Mouse (Mus musculus) cerebral cortex, adult 2 months (tissue): ENCODE results near the gene Scd3.

ENCODE experiments used
- WGBS: fragments of 180-500 bp; shearing (Covaris S2); methylation state at CpG from one replicate; pipeline ENCODE4 v1.1.7; 2018; 5-methylcytosine and 5-hydroxymethylcytosine counted together

The Scd3 gene

DNA sequence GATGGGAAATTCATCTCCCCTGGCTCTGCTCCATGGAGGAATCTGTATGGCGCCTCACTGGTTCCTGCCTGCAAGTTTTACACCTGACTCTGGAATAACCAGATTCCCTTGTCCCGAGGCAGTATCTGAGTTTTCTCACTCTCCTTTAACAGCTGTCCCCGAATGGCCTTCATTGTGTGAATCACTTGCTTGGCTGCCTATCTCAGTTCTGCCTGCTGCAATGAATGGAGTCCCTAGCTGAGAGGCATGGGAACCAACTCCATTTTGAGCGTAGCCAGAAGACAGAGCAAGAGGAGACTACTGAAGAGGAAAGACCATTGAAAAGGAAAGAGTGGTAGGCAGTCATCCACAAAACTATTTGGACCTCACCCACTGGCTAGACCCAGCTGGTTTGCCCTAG lies 70.6 kb downstream of the Scd3 start:
- 49% methylated on average over 4 of the region's 4 CpGs for WGBS

GRCm38 (mm10) chr19:44274452-44274851 lies 71.4 kb downstream of the Scd3 start:
- 88% methylated on average over 4 of the region's 4 CpGs for WGBS

DNA sequence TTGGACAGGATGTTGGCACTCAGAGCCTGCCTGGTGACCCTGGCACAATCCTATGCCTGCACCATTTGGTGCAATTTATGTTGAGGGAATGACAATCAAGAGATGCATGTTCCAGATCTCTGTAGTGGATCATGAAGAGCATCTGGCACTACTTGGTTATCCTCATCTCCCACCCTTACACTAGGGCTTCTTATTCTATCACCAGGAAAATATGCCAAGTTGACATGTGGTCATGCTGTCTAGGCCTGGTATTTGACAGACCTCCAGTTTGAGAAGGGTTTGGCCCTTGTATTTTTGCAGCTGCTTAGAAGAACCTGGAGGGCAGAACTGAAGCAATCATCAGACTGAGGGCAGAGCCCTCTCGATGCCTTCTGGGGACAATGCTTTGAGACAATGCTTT lies 72.3 kb downstream of the Scd3 start:
- WGBS = 91% methylated on average over 1 of the region's 1 CpGs

DNA sequence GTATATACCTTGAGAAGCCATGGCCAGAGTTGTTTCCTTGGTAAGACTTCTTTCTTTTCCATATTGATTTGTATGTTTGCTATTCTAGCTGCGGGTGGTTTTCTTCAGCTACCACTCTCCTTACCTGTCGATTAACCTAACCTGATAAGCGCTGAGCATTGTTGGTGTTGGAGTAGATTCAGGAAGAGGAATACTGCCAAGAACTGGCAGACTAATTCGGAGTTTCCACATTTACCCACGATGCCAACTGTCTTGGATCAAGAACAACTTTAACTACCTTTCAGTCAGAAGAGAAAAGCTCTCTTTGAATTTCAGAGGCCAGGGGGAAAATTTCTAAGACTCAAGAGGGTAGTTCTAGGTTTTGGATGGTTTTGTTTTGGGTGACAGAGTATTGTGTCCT lies 73.8 kb downstream of the Scd3 start:
- WGBS = 32% methylated on average over 5 of the region's 5 CpGs

DNA sequence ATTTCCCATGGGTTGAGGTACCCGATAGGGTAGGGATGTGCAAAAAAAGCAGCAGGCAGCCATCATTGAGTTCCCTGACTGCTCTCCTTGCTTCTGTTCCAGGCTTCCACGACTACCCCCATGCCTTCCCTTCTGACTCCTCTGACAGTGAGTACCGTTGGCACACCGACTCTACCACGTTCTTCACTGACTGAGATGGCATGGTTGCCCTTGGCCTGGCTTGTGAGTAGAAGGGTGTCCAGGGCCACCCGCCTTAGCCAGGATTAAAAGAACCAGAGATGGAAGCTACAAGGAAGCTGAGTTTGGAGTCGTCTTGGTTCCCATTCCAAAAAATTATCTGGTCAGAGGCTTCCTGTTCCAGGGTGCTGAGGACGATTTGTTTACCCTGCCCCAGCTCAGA lies 74.9 kb downstream of the Scd3 start:
- 87% methylated on average over 8 of the region's 8 CpGs for WGBS

- 31% methylated on average over 6 of the region's 6 CpGs for WGBS
Observed at GRCm38 (mm10) chr19:44280755-44281154, 77.7 kb downstream of the Scd3 start.

DNA sequence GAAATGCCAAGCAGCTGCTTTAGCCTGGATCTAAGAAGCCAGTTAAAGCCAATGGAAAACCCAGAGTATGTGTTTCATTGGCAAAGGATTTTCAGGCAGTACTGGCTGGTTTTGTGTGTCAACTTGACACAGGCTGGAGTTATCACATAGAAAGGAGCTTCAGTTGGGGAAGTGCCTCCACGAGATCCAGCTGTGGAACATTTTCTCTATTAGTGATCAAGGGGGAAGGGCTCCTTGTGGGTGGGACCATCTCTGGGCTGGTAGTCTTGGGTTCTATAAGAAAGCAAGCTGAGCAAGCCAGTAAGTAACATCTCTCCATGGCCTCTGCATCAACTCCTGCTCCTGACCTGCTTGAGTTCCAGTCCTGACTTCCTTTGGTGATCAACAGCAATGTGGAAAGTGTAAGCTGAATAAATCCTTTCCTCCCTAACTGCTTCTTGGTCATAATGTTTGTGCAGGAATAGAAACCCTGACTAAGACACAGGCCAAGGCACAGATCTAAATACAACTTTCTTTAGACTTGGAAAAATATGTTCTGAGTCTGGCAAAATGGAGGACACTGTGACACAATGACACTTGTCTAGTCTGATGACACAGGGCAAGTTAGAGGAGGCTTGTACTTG lies 78.9 kb downstream of the Scd3 start:
- WGBS = 61% methylated on average over 1 of the region's 1 CpGs

- 55% methylated on average over 9 of the region's 9 CpGs for WGBS
Observed at GRCm38 (mm10) chr19:44282534-44283156, 79.6 kb downstream of the Scd3 start.

- WGBS = 47% methylated on average over 15 of the region's 15 CpGs
Observed at GRCm38 (mm10) chr19:44283157-44284024, 80.3 kb downstream of the Scd3 start.

GRCm38 (mm10) chr19:44284025-44284695 lies 81.1 kb downstream of the Scd3 start:
- under 1% methylated on average over 38 of the region's 38 CpGs for WGBS

DNA sequence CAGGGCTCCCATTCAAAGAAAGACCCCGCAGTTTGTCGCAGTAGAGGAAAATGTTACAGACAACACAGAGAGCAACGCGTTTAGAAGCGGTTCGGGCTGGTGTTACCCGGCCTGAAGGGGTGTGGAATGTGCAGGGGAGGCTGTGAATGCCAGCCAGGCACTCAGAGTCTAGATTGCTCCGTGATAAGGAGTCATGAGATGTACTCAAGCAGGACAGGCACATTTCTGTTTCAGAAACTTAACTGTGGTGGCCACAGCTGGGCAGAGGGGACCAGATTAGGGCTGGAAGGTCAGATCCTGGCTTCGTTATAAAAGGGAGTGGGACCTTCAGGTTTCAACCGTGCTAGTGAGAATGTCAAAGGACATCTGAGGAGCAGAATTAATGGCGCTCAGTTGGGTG lies 81.7 kb downstream of the Scd3 start:
- 6% methylated on average over 11 of the region's 11 CpGs for WGBS

DNA sequence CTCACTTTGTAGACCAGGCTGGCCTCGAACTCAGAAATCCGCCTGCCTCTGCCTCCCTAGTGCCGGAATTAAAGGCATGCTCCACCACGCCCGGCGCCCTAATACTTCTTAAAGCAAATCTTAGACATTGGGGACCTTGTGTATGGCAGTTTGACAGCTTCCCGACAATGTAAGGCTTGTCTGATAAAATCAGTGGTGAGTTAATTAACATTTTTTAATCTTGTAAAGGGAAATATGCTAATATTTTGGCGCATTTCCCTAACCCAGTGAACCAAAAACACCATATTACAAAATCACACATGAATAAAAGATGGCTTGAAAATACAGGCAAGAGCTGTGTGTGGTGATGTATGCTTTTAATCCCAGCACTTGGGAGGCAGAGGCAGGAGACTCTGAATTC lies 82.5 kb downstream of the Scd3 start:
- WGBS = 90% methylated on average over 8 of the region's 8 CpGs

- WGBS = 74% methylated on average over 2 of the region's 2 CpGs
Observed at GRCm38 (mm10) chr19:44286109-44286508, 83.0 kb downstream of the Scd3 start.

DNA sequence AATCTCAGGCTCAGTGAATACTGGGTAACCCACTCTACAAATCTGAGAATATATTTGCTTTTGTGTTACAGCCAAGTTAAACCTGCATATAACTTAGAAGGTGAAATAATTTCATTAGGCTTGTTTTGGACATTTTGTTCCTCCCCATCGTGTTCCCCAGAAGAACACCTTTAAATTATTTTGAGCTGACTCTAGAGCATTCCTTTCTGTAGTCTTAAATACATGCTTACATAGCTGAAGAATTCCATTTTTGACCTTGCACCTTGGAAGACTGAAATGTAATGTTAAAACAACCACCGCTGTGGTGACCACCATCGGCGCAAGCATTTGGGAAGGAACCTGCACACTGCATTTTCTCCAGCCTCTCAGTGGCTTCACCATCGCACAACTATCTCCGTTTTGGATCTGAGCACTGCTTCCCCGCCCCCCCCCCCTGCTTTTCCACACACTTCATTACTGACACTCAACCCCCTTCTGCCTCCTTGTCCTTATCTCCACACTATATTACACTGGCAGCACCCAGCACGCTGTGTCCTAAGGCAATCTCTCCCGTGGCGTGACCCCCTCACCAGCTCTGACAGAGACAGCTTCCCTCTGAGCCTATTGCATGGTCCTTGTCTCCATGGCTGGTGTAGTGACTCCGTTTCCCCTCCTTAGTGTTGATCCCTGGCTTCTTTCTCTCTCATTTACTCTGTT lies 84.5 kb downstream of the Scd3 start:
- 87% methylated on average over 11 of the region's 11 CpGs for WGBS

GRCm38 (mm10) chr19:44292083-44292482 lies 89.0 kb downstream of the Scd3 start:
- 71% methylated on average over 2 of the region's 2 CpGs for WGBS

DNA sequence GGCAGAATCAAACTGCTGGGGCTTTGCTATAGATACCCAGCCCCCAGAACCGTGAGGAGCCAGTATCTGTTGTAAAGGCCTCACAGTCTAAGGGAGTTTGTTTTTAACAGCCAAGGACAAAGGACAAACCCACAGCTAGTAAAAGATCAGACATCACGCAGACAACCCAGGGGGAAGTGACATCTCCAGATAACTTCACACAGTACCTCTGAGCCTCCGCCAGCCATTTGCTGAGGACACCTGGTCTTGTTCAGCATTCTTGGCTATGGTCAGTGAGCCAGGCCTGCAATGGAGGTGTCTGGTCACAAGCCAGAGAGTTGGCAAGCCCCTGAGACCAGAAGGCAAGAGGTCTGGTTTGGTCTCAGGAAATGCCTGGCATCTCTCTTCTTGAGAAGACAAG lies 89.4 kb downstream of the Scd3 start:
- WGBS = 60% methylated on average over 3 of the region's 3 CpGs

GRCm38 (mm10) chr19:44292941-44293768 lies 90.1 kb downstream of the Scd3 start, which contains the start of gene Scd2:
Gene Scd2, plus strand, starts transcription at chr19:44293674.
- WGBS = 8% methylated on average over 21 of the region's 21 CpGs
